Mouse (Mus musculus): ENCODE results near the gene Ebf1. TPM values are rescaled to one million over a fixed set of nuclear protein-coding genes. Genes with fewer than 3 reads are reported as not detected.

Ebf1 gene
- polyA plus RNA-seq, 1 experiment, result not detected

DNA sequence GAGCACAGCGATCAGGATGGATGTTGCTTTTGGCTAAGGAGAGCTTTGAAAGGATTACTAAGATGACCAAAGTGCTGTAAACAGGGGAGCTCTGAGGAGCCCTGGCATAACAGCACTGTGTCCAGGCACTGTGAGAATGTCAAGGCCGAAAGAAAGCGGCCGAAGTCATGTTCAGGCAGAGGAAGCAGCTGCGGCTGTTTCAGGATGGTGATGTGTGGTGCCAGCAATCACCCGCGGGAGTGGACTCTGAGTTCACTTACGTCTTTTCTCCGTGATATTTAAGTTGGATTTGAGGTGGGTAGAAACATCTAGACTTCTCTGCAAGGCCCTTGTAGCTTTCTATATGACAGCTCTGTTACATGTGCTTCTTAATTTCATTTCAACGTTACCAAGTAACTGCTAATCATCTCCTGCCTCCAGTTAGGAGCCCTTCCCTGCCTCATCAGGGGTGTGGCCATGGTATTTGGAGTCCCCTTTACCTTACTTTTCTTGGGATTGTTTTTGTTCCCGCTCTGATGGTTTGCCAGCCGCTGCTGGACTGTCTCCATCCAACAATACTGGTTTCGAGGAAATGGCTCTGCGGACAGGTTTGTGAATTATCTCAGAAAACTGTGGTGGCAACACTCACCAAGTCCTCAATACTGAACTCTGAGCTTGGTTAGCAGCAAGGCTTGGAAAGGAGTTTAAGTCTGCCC lies 345.8 kb downstream of the Ebf1 start:
- no peak for TF ChIP-seq GATA1 (IDR thresholded peaks at IDR 0.05; ENCODE audit: low read length)

DNA sequence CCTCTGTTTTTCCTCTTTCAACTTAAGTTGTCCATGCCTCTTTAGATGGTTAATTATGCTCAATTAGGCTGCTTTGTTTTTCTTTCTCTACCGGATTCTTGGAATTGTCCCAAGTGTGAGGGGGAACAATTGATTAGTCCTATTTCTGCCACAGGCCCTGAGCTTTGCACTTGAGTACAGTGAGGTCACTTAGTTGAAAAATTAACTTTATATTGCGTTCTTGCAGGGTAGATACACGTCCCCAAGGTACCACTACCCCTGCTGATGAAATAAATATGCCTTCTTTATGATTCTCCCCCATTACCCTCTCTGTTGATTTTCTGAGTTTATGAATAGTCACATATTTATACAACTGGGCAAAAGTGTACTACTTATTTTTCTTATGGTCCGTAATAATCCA lies 351.9 kb downstream of the Ebf1 start:
- no peak for TF ChIP-seq GATA1 (IDR thresholded peaks at IDR 0.05; ENCODE audit: low read length)

DNA sequence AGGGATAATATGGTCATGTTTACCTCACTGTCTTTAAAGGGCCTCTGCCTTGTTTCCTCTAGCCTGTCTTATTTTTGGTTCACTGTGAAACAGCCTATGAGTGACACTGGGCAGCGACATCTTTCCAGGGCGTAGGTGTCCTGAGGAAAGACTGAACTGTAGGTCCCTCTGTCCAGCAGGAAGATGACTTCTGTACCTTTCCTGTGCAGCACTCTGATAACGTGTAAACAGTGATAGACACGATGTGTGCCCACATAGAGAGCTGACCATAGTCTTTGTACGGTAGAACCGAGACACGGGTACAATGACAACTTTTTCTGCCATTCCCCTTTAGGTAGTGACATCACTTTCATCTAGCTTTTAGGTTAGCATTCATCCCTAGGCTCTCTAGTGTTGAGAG lies 357.2 kb downstream of the Ebf1 start:
- TF ChIP-seq GATA1 (IDR thresholded peaks at IDR 0.05; ENCODE audit: low read length), result no peak

DNA sequence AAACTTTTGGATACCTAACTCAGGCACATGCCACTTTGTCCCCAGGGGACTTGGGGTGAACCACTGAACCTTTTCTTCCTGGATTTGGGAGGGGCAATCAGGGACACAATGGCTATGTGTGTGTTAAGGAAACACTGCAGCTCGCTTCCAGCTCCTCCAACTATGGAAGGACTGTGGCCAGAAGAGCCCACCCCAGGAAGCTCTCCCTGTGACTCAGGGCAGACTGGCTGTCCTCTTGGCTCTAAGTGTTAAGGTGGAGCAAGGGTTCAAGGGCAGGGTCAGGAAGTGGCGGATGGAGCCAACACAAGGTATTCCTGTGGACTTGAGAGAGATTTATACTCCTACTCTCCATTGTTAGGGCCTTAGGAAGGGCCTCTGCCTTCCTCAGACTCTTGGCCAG lies 358.0 kb downstream of the Ebf1 start:
- no peak for TF ChIP-seq GATA1 (IDR thresholded peaks at IDR 0.05; ENCODE audit: low read length)

DNA sequence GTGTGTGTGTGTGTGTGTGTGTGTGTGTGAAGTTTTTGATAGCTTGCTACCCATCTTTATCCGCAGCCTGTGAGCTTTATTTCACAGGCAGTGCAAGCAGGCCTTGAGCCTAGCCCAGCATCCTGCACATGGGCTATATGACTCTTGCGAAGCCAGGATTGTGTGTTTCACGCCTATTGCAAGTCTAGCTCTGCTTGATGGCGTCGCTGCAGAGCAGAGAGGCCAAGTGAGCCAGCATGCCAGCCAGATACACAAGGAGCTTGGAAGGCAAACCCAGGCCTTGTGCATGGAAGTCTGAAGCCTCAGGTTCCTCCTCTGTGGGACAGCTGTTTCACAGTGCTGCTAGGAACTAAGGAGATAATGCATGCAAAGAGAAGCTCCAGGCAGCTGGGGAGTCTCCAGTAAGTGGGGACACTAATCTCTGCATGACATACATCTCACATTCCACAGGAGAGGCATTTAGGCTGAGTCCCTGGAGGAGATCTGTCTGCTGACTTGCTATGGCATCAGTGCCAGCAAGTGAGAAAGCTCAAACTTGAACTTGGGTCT lies 359.2 kb downstream of the Ebf1 start:
- TF ChIP-seq GATA1 (IDR thresholded peaks at IDR 0.05; ENCODE audit: low read length), result no peak

DNA sequence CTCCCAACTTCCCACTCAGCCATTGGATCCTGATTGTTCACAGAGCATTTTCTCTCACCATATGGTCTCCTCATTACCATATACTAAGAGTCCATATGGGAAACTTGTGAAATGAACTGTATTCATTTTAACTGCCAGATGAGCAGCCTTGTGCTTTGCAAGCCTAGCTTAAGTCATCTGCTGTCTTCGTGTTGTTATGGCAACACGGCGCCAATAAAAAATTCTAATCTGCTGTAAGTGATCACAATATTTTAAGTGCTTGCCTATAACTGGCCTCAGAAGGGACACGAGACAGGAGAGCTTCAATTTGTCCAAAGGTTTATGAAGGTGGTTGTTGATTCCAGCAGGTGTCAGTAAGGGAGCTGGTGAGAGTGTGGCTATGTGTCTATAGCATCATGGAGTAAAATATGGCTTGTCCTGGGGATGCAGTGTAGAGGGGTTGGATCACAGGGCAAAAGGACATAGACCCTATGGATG lies 360.8 kb downstream of the Ebf1 start:
- TF ChIP-seq GATA1 (IDR thresholded peaks at IDR 0.05; ENCODE audit: low read length), result no peak

DNA sequence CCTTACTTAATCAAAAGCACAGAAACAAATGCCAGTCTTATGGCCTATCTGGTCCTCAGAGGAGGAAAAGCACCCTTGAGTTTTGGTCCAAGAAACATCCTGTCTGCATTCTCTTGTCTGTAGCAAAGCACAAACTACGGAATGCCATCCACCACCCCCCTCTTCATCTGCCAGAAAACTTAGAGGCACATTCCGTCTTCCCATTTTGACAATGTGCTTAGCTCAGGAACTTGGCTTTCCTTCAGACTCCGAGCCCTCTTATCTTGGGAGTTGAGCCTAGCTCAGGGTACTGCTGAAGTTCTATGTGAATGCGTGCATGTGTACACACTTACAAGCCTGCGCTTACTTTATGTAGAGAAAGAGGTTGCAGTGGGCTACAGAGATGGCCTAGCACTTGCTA lies 362.3 kb downstream of the Ebf1 start:
- TF ChIP-seq GATA1 (IDR thresholded peaks at IDR 0.05; ENCODE audit: low read length), result no peak

DNA sequence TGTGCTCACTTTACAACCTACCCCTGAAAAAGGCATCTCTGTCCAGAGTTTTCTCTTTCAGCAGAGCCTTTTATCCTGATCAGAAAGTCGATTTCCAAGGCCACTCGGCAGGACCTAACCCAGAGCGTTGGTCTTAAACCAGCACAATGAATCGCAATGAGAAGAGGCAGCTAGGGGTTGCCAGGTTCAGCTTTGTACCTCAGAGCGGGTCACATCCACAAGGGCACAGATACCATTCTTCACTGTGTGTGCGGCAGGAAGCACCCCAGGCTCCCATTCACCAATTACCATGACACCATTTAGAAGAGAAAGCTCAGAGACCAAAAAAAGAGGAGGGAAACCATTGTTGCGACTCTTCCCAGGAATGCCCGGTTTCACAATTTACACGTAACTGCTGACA lies 365.1 kb downstream of the Ebf1 start:
- TF ChIP-seq GATA1 (IDR thresholded peaks at IDR 0.05; ENCODE audit: low read length), result no peak

DNA sequence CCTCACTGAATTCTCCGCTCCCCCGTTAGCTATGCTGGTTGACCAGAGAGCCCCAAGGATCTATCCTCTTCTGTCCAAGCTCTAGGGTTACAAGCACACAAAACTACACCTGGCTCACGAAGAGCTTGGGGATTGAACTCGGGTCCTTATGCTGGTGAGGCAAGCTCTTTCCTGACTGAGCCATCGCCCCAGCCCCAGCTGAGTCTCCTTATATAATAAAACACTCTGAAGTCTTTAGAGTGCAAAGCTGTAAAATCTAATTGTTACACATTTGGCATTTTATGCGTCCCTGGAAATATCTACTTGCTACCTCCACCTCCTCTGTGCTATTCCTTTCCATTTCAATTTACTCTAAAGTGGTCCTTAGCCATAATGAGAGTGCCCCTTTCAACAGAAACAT lies 366.8 kb downstream of the Ebf1 start:
- no peak for TF ChIP-seq GATA1 (IDR thresholded peaks at IDR 0.05; ENCODE audit: low read length)

DNA sequence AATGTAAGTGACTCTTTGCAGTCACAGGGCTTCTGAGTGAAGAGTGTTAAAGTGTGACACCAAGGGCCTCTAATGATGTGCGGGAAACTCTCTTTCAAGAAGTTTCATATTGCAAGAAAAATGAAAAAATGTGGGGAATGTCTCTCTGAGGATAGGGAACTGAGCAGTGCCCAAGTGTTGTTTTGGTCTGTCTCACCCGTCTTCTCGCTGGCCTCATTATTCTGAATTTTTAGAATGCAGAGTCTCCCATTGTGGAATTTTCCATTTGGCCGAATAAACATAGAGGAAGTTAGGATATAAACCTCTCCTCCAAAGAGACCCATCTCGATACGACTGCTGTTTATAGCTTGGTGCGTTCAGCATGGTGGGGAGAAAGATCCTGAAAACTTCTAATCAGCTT lies 367.3 kb downstream of the Ebf1 start:
- no peak for TF ChIP-seq GATA1 (IDR thresholded peaks at IDR 0.05; ENCODE audit: low read length)

DNA sequence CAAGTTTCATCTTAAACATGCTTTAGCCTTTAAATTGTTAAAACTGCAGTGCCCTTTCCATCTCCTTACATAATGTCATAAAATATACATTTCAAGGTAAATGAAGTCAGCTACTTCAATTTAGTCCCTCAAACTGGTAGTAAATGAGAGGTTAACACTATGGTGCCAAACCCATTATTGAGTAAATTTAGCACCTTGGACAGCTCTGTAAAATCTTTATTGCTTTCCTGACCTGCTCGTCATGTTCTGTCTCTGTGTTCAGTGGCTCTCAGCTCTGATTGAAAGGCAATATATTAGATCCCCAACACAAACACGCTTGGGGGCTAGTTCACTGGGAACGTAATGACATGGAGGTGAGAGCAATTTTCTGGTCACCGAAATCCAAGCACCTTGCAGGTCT lies 370.7 kb downstream of the Ebf1 start:
- no peak for TF ChIP-seq GATA1 (IDR thresholded peaks at IDR 0.05; ENCODE audit: low read length)

DNA sequence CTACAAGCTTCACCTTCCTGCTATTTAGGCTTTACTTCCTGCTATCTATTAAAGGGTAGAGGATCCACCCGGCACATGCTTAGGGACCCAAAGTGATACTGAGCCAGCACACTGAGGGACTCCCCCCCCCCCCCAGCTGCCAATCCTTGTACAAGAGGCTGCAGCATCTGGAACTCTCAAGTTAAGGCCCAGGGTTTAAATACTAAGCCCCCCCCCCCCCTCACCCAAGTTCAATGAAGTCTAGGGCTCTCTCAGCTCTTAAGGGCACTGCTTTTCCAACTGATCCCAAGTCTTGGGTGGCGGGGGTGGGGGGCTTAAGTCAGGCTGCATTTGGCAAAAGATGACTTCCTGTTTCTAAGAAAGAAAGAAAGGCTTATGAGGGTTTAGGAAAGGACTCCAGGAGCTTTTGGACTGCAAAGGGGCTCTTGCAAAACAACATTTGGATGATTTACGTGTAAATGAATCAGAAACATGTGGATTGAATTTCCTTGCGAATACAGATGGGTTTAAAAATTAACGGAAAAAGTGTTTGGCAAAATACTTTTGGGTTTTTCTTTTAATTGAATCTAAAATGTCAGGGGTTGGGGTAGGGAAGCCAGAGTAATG lies 385.7 kb downstream of the Ebf1 start:
- TF ChIP-seq GATA1 (IDR thresholded peaks at IDR 0.05; ENCODE audit: low read length), result no peak

DNA sequence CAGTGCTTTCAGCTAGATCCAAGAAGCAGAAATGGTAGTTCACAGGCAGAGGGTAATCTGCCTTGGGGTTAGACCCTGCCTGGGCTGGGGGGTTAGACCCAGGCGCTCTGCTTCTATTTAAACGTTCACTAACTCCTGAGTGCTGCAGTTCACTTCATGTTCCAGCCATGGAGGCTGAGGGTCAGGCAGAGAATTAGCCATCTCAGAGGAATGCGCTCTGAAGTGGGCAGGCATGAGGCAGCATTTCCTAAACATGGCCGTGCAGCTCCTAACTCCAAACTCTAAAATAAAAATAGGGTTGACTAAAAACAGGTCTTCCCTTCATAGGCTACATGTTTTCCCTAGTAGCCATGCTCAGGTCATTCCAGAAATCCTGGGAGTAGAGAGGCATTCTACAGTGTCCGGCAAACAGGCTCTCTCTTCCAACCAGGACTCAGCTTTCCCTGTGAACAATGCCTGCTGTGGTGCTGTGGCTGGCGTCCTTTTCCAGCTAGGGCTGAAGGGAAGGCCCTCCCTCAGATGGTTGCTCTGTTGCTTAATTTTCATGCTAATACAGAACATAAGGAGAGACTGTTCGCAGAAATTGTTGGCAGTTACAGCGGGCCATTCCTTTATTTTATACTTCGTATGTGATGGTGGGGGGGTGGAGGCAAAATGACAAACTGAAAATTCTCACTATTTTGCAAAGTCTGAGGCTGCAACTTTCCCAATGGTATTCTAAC lies 386.8 kb downstream of the Ebf1 start:
- no peak for TF ChIP-seq GATA1 (IDR thresholded peaks at IDR 0.05; ENCODE audit: low read length)

DNA sequence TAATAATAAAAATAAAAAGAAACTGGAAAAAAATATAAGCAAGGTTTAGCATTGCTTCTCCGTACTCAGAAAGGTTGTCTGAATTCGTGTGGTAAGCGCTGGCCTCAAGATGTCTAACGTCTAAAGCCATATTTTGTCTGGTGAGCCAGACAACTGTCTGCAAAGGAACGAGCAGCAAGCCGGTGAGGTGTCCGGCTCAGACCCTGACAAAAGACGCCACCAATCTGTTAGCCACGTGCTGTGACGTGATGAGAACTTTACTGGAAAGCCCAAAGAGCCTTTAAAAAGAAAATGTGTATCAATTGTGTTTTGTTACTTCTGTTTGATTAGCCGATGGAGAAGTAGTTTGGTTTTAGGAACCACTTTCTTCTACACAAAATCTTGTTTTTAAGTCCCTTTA lies 390.2 kb downstream of the Ebf1 start:
- TF ChIP-seq GATA1 (IDR thresholded peaks at IDR 0.05; ENCODE audit: low read length), result no peak

DNA sequence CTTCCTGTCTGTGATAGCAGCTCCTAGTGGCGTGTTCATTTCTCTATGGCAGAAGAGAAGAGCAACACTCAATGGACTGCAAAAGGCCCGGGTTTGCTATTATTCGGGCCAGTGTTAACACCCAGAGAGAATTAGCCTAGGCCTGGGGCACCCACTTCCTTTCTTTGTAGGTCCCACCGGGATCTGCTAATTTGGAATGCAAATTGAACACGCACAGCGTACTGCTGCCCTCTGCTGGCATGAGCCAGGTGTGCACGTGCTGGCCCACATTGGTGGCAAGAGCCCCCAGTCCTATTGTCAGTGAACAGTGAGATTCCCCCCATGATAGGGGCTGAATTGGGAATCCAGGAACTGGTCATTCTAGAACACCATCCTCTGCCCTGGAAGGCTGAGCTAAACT lies 391.0 kb downstream of the Ebf1 start:
- no peak for TF ChIP-seq GATA1 (IDR thresholded peaks at IDR 0.05; ENCODE audit: low read length)

DNA sequence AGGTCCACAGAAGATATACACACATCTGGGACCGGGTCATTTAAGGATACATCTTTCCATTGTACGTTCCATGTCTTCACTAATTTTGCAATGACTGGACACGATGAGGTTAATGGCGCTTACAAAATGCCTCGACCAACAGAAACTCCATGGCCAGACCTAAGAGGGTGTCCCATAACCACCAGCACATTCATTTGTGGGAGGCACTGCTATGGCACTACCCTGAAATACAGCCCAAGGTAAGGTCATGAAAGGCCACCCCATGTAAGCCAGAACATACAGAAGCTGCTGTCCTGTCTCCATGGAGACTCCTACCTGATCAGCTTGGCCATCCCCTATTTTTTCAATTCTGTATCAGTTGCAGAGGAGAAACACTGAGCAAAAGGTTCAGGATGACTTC lies 391.6 kb downstream of the Ebf1 start:
- no peak for TF ChIP-seq GATA1 (IDR thresholded peaks at IDR 0.05; ENCODE audit: low read length)
